Mouse (Mus musculus): Measurements from ENCODE around the gene Macrod1. TPM values are rescaled to one million over a fixed set of nuclear protein-coding genes. Genes with fewer than 3 reads are reported as not detected.

Macrod1 gene
- total RNA-seq, 2 experiments from 2014 or later = 240 to 243 TPM

DNA sequence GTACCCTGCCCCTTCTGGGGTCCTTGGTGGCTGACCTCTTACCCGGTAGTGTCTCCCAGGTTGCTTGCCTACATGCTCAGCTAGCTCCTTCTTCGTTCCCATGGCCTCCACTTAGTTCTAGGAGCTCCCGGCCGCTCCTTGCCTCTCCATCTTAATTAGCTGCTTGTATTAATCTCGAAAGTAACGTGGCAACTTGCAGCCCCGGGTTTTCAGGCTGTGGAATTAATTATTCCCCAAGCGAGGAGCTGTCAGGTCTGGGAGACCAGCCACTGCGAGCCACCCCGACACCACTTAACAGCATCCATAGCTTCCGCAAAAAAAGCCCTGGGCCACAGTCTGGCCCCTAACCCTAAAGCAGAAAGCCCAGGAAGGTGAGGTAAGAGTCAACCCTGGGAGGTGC lies 126.8 kb downstream of the Macrod1 start:
- intact Hi-C loops (cut with DNase I) = no loop called here
- no peak for DNase-seq (ENCODE audit: low spot score)

DNA sequence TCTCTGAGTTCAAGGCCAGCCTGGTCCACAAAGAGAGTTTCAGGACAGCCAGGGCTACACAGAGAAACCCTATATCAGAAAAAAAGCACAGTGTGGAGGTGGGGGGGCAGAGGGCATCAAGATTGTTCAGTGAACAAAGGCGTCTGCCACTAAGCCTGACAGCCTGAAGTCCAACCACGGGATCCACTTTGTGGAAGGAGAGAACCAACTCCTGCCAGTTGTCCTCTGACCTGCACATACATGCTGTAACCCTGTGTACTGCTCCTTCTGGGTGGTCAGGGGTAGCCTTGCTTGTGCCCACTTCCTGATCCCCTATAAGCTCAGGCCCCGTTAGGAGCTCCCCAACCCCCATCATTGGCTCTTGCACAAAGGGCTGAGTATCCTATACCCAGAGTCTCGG lies 128.4 kb downstream of the Macrod1 start:
- intact Hi-C loops (cut with DNase I) = no loop called here

DNA sequence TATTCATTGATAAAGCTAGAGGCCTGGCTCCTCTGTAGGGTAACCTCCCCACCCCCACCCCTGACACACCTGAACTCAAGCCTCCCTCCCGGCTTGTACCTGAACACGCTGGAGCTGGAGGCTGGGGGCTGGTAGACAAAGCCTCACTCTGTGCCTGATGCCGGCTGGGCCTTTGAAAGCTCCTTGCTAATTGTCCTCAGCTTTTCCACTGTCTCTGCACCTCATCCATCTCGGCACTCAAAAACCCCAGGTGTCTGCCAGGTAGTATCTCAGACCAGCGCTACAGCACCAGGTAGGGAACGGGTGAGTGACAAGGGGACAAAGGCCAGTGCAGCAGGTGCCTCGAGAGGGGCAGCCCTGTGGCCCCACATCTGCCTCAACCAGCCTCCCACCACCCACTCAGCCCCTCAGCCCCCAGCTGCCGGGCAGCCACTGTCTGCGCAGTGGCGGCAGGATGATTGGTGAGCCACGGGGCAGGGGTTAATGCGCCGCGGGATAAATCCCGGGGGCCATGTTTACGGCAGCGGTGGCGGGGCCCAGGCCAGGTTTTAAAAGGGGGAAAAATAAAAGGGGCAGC lies 129.2 kb downstream of the Macrod1 start:
- intact Hi-C loops (cut with DNase I) = no loop called here
- DNase-seq (ENCODE audit: low spot score) = no peak

More for the DNA sequence above, 128.4 kb downstream of the Macrod1 start:
- DNase-seq (ENCODE audit: low spot score) = no peak

DNA sequence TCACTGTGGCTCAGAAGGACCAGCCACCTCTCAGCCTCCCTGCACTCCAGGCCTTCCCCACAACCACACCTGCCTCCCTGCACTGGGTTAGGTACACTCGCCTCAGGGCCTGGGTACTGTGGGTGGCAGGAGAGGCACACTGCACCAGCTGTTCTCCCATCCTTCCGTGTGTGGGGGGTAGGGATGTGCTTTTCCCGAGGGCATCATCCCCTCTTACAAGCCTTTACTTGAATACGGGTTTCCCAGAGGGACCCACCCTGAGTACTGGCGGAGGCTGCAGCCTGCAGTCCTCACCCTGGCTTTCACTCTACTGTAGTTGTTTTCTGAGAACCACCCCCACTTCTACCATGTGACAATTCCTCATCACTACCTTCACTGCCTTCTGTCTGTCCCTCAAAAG lies 130.5 kb downstream of the Macrod1 start:
- intact Hi-C loops (cut with DNase I) = no loop called here
- no peak for DNase-seq (ENCODE audit: low spot score)

- no peak for DNase-seq (ENCODE audit: low spot score)
- intact Hi-C loops (cut with DNase I) = no loop called here
Measured at GRCm38 (mm10) chr19:7189026-7189425, 132.4 kb downstream of the Macrod1 start.

GRCm38 (mm10) chr19:7190986-7191385 lies 134.4 kb downstream of the Macrod1 start:
- intact Hi-C loops (cut with DNase I) = no loop called here
- DNase-seq (ENCODE audit: low spot score) = no peak

DNA sequence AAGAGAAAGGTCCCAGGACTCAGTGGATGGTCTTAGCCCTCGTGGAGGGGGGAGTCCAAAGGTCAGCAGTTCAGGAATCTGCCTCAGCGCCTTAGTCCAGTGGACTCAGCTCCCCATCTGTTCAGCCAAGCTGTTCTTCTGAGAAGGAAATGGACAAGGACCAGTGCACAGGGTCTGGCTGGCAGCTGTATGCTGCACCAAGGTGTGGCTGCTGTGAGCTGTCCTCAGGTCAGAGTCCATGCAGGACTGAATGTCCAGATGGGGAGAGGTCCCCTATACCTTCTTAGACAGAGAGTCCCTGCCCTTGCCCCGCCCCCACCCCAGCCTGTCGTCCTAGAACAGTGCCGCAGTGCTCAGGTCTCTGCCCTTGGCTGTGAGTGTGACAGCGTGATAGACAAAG lies 135.0 kb downstream of the Macrod1 start:
- intact Hi-C loops (cut with DNase I) = no loop called here
- no peak for DNase-seq (ENCODE audit: low spot score)

DNA sequence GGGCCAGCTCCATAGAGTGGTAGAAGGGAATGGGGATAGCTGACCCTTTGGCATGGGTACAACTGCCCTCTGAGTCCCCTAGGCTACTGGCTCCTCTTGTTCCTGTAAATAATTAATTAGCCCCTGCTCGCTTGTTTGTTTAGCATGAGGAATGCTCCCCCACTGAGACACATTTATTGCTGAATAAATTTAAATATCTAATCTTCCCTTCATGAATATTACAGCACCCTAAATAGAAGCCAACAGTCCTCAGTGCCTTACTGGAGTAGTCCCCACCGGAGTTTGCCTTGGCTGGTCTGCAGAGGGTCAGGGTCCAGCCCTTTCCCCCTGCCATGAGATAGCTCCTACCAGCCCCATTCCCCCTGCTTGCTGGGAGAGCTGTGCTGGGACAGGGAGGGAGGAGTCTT lies 136.0 kb downstream of the Macrod1 start:
- intact Hi-C loops (cut with DNase I) = no loop called here
- no peak for DNase-seq (ENCODE audit: low spot score)

DNA sequence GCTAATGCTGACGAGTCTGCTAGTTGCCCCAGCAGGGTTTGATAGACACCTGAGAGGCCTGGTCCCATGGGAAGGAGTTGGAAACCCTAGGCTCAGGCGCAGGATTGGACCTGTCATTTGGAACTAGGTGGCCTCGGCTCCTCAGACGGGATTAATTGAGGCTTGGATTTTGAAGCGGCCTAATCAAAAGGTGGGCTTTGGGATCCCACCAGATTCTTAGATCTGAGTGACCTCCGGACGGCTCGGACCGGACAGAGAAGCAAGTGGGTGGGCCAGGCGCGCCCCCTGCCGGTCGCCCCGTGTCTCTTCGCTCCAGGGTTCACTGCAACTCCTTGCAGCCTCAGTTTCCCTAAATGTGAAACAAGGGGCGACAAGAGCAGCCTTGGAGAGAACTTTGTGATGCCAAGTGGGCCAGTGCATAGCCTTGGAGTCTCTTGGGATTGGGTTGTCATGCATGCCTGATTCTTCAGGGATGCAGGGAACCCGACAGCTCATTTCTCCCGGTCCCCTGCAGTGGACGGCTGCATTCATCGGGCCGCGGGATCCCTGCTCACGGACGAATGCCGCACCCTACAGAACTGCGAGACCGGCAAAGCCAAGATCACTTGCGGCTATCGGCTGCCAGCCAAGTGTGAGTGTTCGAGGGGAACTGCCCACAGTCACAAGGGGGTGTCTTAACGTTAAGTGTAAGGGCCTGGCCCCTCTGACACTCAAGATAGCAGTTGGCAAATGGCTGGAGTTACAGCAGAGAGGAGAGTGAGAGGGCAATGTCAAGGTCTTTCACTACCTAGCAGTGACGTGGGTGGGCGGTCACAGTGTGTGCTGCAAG lies 139.5 kb downstream of the Macrod1 start:
- no peak for DNase-seq (ENCODE audit: low spot score)
- intact Hi-C loops (cut with DNase I) = loop anchor here (1.0 kb wide), 2 partner anchors 128 to 132 kb away; no protein-coding TSS in a partner anchor

- intact Hi-C loops (cut with DNase I) = loop anchor here (1.0 kb wide), 2 partner anchors 129 to 133 kb away; no protein-coding TSS in a partner anchor
- DNase-seq (ENCODE audit: low spot score) = no peak
Measured at GRCm38 (mm10) chr19:7196741-7197270, 140.2 kb downstream of the Macrod1 start.

DNA sequence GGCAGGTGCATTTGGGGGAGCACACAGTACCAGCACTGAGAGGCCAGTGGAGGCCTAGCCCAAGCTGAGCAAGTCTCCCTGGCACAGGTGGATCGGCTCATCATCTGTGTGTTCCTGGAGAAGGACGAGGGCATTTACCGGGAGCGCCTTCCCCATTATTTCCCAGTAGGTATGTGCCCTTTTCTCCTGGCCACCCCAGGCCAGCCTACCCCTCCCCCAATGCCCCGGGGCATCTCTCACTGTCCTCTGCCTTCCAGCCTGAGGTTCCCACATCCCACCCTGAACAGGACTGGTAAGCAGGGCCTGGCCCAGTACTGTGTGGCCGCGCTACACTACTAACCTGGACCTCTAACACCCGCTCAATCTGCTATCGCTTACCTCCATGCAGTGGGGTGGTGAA lies 140.8 kb downstream of the Macrod1 start:
- DNase-seq (ENCODE audit: low spot score) = no peak
- intact Hi-C loops (cut with DNase I) = no loop called here

DNA sequence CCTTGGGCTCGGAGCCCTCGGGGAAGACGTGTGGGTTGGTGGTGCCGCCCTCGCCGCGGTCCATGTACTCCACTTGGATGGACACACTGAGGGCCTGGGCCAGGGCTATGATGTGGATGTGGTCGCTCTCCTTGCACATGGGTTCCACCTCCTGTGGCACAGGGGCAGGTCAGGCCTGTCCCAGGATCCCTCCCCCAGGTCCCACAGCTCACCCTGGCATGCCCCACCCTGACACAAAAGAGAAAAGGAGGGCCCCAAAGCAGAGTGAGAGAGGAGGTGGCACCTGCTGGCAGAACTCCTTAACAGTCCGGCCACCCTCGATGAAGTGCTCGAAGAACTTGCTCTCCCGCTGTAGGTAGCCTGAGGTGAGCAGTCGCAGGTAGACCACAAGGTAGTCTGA lies 142.5 kb downstream of the Macrod1 start:
- no peak for DNase-seq (ENCODE audit: low spot score)
- intact Hi-C loops (cut with DNase I) = no loop called here

- no peak for DNase-seq (ENCODE audit: low spot score)
- intact Hi-C loops (cut with DNase I) = no loop called here
Measured at GRCm38 (mm10) chr19:7200427-7200826, 143.8 kb downstream of the Macrod1 start.

- intact Hi-C loops (cut with DNase I) = no loop called here
- DNase-seq (ENCODE audit: low spot score) = no peak
Measured at GRCm38 (mm10) chr19:7204898-7205297, 148.3 kb downstream of the Macrod1 start.

- DNase-seq (ENCODE audit: low spot score) = no peak
- intact Hi-C loops (cut with DNase I) = no loop called here
Measured at GRCm38 (mm10) chr19:7205326-7205725, 148.7 kb downstream of the Macrod1 start.

DNA sequence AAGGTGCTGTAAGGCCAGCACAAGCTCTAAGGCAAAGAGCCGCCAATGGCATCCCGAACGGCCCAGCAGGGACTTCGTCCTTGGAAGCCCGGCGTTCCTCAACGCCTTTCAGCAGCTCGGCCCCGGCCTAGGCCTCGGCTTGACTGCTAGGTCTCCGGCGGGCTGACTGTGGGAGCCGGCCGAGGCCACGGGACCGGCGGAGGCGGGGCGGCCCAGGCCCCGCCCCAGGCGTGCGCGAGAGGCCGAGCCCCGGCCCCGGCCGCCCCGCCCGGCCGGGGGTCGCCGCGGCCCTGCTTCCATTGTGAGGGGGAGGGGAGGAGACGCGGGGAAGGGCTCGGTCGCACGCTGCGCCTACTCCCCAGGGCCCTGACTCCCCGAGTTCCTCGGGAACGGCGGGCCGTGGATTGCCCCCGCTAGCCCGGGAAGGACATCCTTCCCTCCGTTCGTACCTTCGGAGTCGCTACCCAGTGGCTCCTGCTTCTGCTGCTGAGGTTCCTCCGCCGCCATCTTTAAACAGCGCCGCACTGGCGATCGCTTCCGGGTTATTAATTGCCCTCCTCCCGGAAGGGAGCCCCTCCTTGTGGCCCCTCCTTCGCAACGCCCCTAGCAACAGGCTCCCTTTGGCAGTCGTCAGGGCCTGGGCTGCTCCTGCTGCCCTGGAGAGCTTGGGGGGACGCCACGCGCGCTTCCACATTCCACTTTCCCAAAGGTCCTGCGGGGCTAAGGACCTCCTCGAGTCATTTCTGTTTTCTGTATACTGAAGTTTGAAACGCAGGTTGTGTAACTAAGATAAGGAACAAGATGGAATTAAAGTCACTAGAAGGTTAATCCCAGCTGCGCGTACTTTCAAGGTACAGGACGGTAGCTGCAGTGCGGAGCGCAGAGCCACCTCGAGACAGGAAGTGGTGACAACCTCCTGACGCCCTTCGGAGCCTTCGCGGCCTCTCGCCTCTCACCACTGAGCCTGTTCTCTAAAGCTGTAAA lies 149.4 kb downstream of the Macrod1 start, which contains the start of gene Otub1:
TSS of gene Otub1 (minus strand) at position 564 of the 984 bp plus-strand sequence.
- peak; percentile 90 for DNase-seq (ENCODE audit: low spot score)
- intact Hi-C loops (cut with DNase I) = no loop called here

DNA sequence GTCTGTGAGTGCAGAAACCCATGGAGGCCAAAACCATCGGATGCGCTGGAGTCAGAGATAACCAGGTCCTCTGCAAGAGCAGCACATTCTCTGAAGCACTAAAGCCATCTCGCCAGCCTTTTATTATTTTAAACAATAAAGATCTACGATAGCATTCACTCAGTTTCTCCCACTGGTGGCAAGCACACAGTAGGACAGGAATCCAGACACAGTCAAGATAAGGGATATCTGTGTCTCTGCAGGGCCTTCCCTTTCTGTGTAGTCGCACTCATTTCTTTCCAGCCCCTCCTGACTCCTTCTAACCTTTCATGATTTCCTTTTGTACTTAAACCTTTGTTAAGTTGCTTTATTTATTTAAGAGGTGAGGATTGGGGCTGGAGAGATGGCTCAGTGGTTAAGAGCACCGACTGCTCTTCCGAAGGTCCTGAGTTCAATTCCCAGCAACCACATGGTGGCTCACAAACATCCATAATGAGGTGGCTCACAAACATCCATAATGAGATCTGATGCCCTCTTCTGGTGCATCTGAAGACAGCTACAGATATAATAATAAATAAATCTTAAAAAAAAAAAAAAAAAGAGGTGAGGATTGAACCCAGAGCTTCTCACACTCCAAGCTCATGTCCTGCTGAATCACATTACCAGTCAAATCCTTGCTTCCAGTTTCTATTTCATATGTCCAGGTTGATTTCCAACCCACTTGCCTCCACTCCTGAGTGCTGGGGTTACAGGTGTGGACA lies 153.5 kb downstream of the Macrod1 start:
- DNase-seq (ENCODE audit: low spot score) = no peak
- intact Hi-C loops (cut with DNase I) = no loop called here

- no peak for DNase-seq (ENCODE audit: low spot score)
- intact Hi-C loops (cut with DNase I) = no loop called here
Measured at GRCm38 (mm10) chr19:7212216-7212615, 155.6 kb downstream of the Macrod1 start.

DNA sequence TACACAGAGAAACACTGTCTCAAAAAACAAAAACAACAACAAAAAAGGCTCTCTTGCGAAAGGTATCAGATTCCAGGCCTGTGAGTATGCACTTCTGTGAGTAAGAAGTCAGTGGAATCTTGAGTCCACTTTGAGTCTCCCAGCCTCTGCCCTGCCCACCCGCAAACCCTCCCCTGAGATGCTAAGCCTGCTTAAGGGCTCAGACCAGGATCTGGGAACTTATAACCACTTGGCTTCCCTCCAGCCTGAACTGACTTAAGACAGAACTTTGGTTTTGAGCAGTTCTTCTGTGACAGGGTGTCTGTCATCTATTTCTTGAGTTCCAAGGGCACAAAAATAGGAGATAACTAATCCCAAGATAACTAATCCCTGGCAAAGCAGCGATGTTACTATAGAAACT lies 156.4 kb downstream of the Macrod1 start:
- intact Hi-C loops (cut with DNase I) = no loop called here
- DNase-seq (ENCODE audit: low spot score) = no peak
